Mouse (Mus musculus) brain, embryonic 14.5 days (tissue): ENCODE data around the gene Pabpn1l.

Experiments used
- CTCF ChIP-seq: fragments of 200-500 bp; IDR thresholded peaks from 2 replicates; pipeline ENCODE4 v1.5.1; 2012; ENCODE audit warnings: inconsistent platforms, mild to moderate bottlenecking, moderate library complexity, borderline replicate concordance; ENCODE audit not compliant: insufficient read depth, insufficient read length; ENCODE audit errors: extremely low read depth
- POLR2A ChIP-seq: fragments of 200-500 bp; IDR thresholded peaks from 2 replicates; pipeline ENCODE4 v1.6.1; 2012; ENCODE audit warnings: mild to moderate bottlenecking, inconsistent platforms, borderline replicate concordance; ENCODE audit not compliant: poor library complexity, insufficient read depth, insufficient read length, severe bottlenecking; ENCODE audit errors: extremely low read depth

DNA sequence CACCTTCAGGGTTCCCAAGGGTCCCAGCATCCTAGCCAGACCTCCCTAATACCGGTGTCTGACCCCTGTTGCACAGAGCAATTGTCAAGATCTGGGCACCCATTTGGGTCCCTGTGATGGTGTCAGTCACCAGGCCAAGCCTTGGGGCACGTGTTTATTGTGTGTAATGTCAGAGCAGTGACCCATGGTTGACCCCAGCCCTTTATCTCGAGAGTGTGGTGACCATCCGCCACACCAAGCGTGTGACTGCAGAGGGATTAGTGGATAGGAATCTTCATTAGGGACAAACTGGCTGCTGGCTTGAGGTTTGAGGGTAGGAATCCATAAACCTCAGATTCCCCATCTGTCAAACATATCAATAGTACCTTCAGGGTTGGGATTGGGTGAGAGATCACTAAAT lies 46.8 kb upstream of the Pabpn1l start:
- TF ChIP-seq POLR2A (no peak), CTCF (no peak)
